Mouse (Mus musculus) lung, embryonic 14.5 days (tissue): ENCODE data around the gene Gm10413. TPM values are rescaled to one million over a fixed set of nuclear protein-coding genes. Genes with fewer than 3 reads are reported as not detected.
"Not testable (repeated sequence)": the region's sequence is repeated elsewhere in the genome, so short reads cannot be mapped to it uniquely, and the experiment has no call there.

Experiments
- ATAC-seq: fragments of 200-750 bp; cut with Nextera tagmentation; 2 replicates; pipeline ENCODE4 v1.8.0; 2017; ENCODE audit warnings: mild to moderate bottlenecking, moderate TSS enrichment, moderate library complexity; ENCODE audit not compliant: insufficient read depth
- DNase-seq: peaks from one replicate; pipeline ENCODE4 v3.0.0-alpha.2; 2015
- H3K27ac ChIP-seq: fragments of 300-500 bp; sonication (generic); 2 replicates; pipeline ENCODE4 v1.5.1; 2014; ENCODE audit warnings: low read depth, mild to moderate bottlenecking, moderate library complexity
- H3K27me3 ChIP-seq: fragments of 300-500 bp; sonication (generic); 2 replicates; pipeline ENCODE4 v1.6.1; 2014; ENCODE audit warnings: low read length, control low read depth; ENCODE audit not compliant: insufficient read depth
- H3K36me3 ChIP-seq: fragments of 300-500 bp; sonication (generic); 2 replicates; pipeline ENCODE4 v1.6.1; 2014; ENCODE audit warnings: control low read depth; ENCODE audit not compliant: insufficient read depth
- H3K4me1 ChIP-seq: fragments of 300-500 bp; sonication (generic); 2 replicates; pipeline ENCODE4 v1.6.1; 2014; ENCODE audit warnings: antibody characterized with exemption, control low read depth; ENCODE audit not compliant: insufficient read depth
- H3K4me2 ChIP-seq: fragments of 300-500 bp; sonication (generic); 2 replicates; pipeline ENCODE4 v1.6.1; 2014; ENCODE audit warnings: mild to moderate bottlenecking
- H3K4me3 ChIP-seq: fragments of 300-500 bp; sonication (generic); 2 replicates; pipeline ENCODE4 v1.5.1; 2014; ENCODE audit warnings: low read depth, low read length
- H3K9ac ChIP-seq: fragments of 300-500 bp; sonication (generic); 2 replicates; pipeline ENCODE4 v1.6.1; 2014
- H3K9me3 ChIP-seq: fragments of 300-500 bp; sonication (generic); 2 replicates; pipeline ENCODE4 v1.6.1; 2016; ENCODE audit warnings: low read depth, low read length, control low read depth
- WGBS: fragments of 180-500 bp; shearing (Covaris S2); extraction: QIAGEN DNeasy Blood & Tissue Kit; methylation state at CpG from one replicate; pipeline ENCODE4 v1.1.7; 2014; 5-methylcytosine and 5-hydroxymethylcytosine counted together
- polyA plus RNA-seq: library from polyadenylated mRNA; unstranded; fragments of >200 nt; fragmentation: Nextera tagmentation; extraction: Ambion mirVana; gene quantifications from 2 replicates; pipeline ENCODE4 v1.2.1, GENCODE M21; 2014

Gm10413 gene
- not detected in 2 replicates for polyA plus RNA-seq

DNA sequence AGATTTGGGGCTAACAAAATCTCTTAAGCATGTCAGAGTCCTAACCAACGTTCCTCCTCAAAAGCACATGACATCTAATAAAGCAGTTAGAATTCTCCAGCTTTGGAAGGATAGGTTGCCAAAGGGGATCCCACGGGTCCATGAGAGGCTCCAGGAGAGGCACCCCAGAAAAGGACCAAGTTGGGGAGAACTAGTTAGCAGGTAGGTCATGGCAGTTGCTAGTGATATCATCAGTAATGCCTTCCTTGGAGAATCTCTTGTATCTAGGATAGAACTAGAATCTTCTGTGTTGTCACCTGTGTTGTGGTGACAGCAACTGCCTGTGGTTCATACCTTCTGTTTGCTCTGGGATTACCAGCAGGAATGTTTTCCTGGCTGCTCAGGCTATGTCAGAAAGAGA is at the start of gene Gm10413:
Gm10413 (plus strand) TSS at position 301 of the 400 bp plus-strand sequence.
- not testable (repeated sequence) for H3K27ac ChIP-seq, H3K9ac ChIP-seq, H3K4me3 ChIP-seq, H3K27me3 ChIP-seq, H3K4me1 ChIP-seq, H3K9me3 ChIP-seq, DNase-seq, H3K4me2 ChIP-seq, ATAC-seq, H3K36me3 ChIP-seq
- WGBS = no CpG with 5 or more reads among the region's 2 CpGs

DNA sequence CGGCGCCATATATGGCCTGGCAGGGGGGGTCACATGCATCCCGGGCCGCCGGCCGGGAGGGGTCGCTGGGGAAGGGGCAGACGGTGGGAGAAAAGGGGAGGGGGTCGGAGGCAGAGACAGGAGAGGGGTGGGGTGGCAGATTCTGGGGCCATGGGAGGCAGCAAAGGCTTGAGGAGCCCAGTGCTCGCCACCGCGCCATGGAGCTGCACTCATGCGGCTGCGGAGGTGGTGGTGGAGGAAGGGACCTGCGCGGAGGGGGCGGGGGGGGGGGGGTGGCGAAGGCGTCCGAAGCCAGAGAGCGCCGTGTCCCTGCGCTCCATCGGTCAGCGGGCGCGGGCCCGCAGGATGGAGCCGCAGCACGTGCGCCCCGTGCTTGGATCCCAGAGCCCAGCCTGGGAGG is 17.4 kb downstream of the Gm10413 start, which contains the start of gene Gm10409:
Gm10409 (plus strand) TSS at position 301 of the 400 bp plus-strand sequence.
- WGBS = no CpG with 5 or more reads among the region's 32 CpGs
- not testable (repeated sequence) for H3K9me3 ChIP-seq, H3K4me3 ChIP-seq, H3K27me3 ChIP-seq, H3K4me1 ChIP-seq, H3K27ac ChIP-seq, H3K4me2 ChIP-seq, H3K9ac ChIP-seq, DNase-seq, ATAC-seq, H3K36me3 ChIP-seq

DNA sequence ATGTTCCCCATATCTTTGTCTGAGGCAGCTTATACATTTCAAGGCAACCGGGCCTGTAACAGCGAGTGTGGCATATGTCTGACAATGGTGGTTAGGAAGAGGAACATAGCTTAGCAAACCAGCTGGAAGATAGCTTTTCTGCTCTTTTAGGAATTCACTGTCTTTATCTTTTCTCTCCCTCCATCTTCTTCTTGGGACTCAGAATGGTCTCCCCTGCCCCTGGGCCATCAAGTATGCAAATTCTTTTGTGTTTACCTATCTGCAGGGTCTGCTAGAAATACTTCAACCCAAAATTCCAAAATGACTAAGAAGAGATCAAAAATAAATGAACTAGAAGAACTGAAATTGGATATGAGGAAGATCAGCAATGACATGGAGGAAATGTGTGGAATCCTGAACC is 32.9 kb downstream of the Gm10413 start, which contains the start of gene Gm3005:
Gm3005 (plus strand) TSS at position 301 of the 400 bp plus-strand sequence.
- H3K27me3 ChIP-seq, H3K27ac ChIP-seq, ATAC-seq, H3K9ac ChIP-seq, H3K4me3 ChIP-seq, DNase-seq, H3K9me3 ChIP-seq, H3K4me1 ChIP-seq, H3K4me2 ChIP-seq, H3K36me3 ChIP-seq: not testable (repeated sequence)
- WGBS = no CpG with 5 or more reads among the region's 2 CpGs

DNA sequence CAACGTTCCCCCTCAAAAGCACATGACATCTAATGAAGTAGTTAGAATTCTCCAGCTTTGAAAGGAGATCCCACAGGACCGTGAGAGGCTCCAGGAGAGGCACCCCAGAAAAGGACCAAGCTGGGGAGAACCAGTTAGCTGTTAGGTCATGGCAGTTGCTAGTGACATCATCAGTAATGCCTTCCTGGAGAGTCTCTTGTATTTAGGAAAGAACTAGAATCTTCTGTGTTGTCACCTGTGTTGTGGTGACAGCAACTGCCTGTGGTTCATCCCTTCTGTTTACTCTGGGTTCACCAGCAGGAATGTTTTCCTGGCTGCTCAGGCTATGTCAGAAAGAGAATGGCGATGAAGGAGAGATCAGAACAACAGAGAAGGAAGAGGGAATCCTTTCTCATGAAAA is 54.2 kb downstream of the Gm10413 start, which contains the start of gene Gm10408:
Gm10408 (plus strand) TSS at position 301 of the 400 bp plus-strand sequence.
- WGBS = no CpG with 5 or more reads among the region's 3 CpGs
- H3K36me3 ChIP-seq, H3K4me1 ChIP-seq, H3K27ac ChIP-seq, H3K9me3 ChIP-seq, ATAC-seq, H3K4me3 ChIP-seq, H3K4me2 ChIP-seq, H3K9ac ChIP-seq, DNase-seq, H3K27me3 ChIP-seq: not testable (repeated sequence)

Other genes with a start within 250 kb of the Gm10413 start
- gene Gm5795, start 206.8 kb upstream of the Gm10413 start, polyA plus RNA-seq = not detected in 2 replicates
- gene D830030K20Rik, start 186.6 kb upstream of the Gm10413 start, polyA plus RNA-seq = 4.9 and 5.6 TPM in 2 replicates
- gene Gm2956, start 62.5 kb upstream of the Gm10413 start, polyA plus RNA-seq = not detected in 2 replicates
- gene Gm10409, start 17.5 kb downstream of the Gm10413 start, polyA plus RNA-seq = 1.2 and 1.3 TPM in 2 replicates
- 0.59 and 0.64 TPM in 2 replicates for gene Gm3005, start 33.0 kb downstream of the Gm10413 start, polyA plus RNA-seq
- gene Gm10408, start 54.3 kb downstream of the Gm10413 start, polyA plus RNA-seq = not detected in 2 replicates
- not detected in 2 replicates for gene Gm3012, start 239.4 kb downstream of the Gm10413 start, polyA plus RNA-seq